27 mouse cellular contexts compared by ENCODE assay signal in genomic region chr2:16929974-16930373, GRCm38 (mm10).
A peak's percentile ranks its signal among the peaks of the same experiment; 100 is the strongest.
DNase-seq lines count a peak whose midpoint lies in the region; ATAC-seq and TF ChIP-seq lines count a peak whose summit lies in the region.
"Had no signal": no experiment of that assay in that cellular context is flagged by ENCODE, and none has a peak within 500 bp of the region (broad histone marks: within the 10 kb centered on the region; RNA-seq: fewer than 3 reads in every experiment).

No protein-coding gene starts in this region.

- 38% methylated on average over 3 of the region's 3 CpGs for WGBS in heart, adult 2 months
- 47% methylated on average over 3 of the region's 3 CpGs for whole genome bisulfite sequencing in heart, embryonic 11.5 days (ENCODE audit: insufficient replicate concordance)
- WGBS in heart, embryonic 16.5 days, result 30% methylated on average over 3 of the region's 3 CpGs

- H3K4me1 ChIP-seq in heart, adult 2 months (ENCODE audit: control insufficient read depth, insufficient read depth, low read length), result no peaks in the 10 kb centered on the region
- H3K4me1 ChIP-seq in heart, embryonic 11.5 days (ENCODE audit: control insufficient read depth, insufficient read depth, low read length), result 0 out of 2 replicates have a peak, but pooled peaks cover 2% of the 10 kb centered on the region
- no peaks in the 10 kb centered on the region for H3K4me1 ChIP-seq in heart, embryonic 16.5 days (ENCODE audit: control insufficient read depth, insufficient read depth, low read length)
- H3K4me1 ChIP-seq: forebrain, embryonic 10.5 days; hindbrain, embryonic 10.5 days; hindbrain, embryonic 13.5 days; intestine, embryonic 15.5 days; kidney, embryonic 15.5 days had no signal

- no peak for DNase-seq in heart, adult 2 months
- no peak for DNase-seq in heart, postnatal 36 days
- DNase-seq in heart, postnatal 25 days (ENCODE audit: low spot score), result no peak
- DNase-seq in urinary bladder, adult 2 months (ENCODE audit: low spot score), result no peak
- DNase-seq: adrenal gland, postnatal 10 days; adrenal gland, postnatal 36 days; B cell, adult 2 months; cerebellum, adult 18-20 months; cerebellum, adult 9-10 months; cerebellum, postnatal 14 days; forebrain, postnatal 0 days; gastrocnemius, adult 2 months; gastrocnemius, postnatal 14 days; kidney, adult 11 months; kidney, adult 8-10 months had no signal

- H3K9ac ChIP-seq in heart, adult 2 months (ENCODE audit: low read depth, low read length), result no peak overlapping the region
- H3K9ac ChIP-seq in heart, embryonic 11.5 days (ENCODE audit: low read depth, low read length), result no peak overlapping the region
- H3K9ac ChIP-seq in heart, embryonic 16.5 days (ENCODE audit: low read length), result no peak overlapping the region
- H3K9ac ChIP-seq: forebrain, postnatal 0 days; hindbrain, embryonic 13.5 days; intestine, embryonic 15.5 days; kidney, embryonic 15.5 days had no signal

- H3K79me2 ChIP-seq in heart, adult 2 months (replicated peaks; ENCODE audit: control insufficient read depth, insufficient read depth, low read length), result no peaks in the 10 kb centered on the region

- no peaks in the 10 kb centered on the region for H3K9me3 ChIP-seq in heart, embryonic 11.5 days (replicated peaks; ENCODE audit: control insufficient read depth, low read length)
- no peaks in the 10 kb centered on the region for H3K9me3 ChIP-seq in heart, embryonic 16.5 days (replicated peaks; ENCODE audit: control insufficient read depth, low read length)
- H3K9me3 ChIP-seq: forebrain, embryonic 10.5 days; G1E; hindbrain, embryonic 10.5 days; hindbrain, embryonic 13.5 days; intestine, embryonic 15.5 days; kidney, embryonic 15.5 days had no signal

- H3K27me3 ChIP-seq in heart, adult 2 months (ENCODE audit: control insufficient read depth, insufficient read depth, low read length), result no peaks in the 10 kb centered on the region
- no peaks in the 10 kb centered on the region for H3K27me3 ChIP-seq in heart, embryonic 11.5 days (ENCODE audit: control insufficient read depth, insufficient read depth, low read length)
- H3K27me3 ChIP-seq in heart, embryonic 16.5 days (ENCODE audit: control insufficient read depth, insufficient read depth, low read length), result no peaks in the 10 kb centered on the region
- H3K27me3 ChIP-seq: CH12.LX; hindbrain, embryonic 13.5 days; intestine, embryonic 15.5 days; kidney, embryonic 15.5 days; Patski had no signal

- intact Hi-C loops in heart, adult 2 months (cut with DNase I), result no loop called here
- intact Hi-C loops in heart, postnatal 36 days (cut with DNase I), result no loop called here
- intact Hi-C loops in heart, postnatal 25 days (cut with DNase I), result no loop called here

- H3K27ac ChIP-seq in heart, adult 2 months, result peak overlapping the region; percentile 40; the same call in 1 of the 2 replicates
- H3K27ac ChIP-seq in heart, embryonic 11.5 days (ENCODE audit: low read depth, low read length), result peak overlapping the region; percentile 37; the same call in 1 of the 2 replicates
- no peak overlapping the region for H3K27ac ChIP-seq in heart, embryonic 16.5 days (ENCODE audit: low read length)
- H3K27ac ChIP-seq: forebrain, embryonic 10.5 days; gastrocnemius, adult 2 months; hindbrain, embryonic 10.5 days; hindbrain, embryonic 13.5 days; intestine, embryonic 15.5 days; kidney, embryonic 15.5 days had no signal

- ATAC-seq in heart, embryonic 11.5 days (replicated peaks; ENCODE audit: insufficient number of reproducible peaks, low FRiP score, low TSS enrichment), result no peak
- peak; percentile 76 for ATAC-seq in heart, embryonic 16.5 days (replicated peaks; ENCODE audit: extremely low read depth, insufficient read depth, low FRiP score)
- ATAC-seq: forebrain, embryonic 14.5 days; forebrain, postnatal 0 days; hindbrain, embryonic 16.5 days; intestine, embryonic 15.5 days; Patski had no signal

- TF ChIP-seq EP300 in heart, adult 2 months (IDR thresholded peaks at IDR 0.05; ENCODE audit: insufficient read depth, low read depth, low read length), result no peak

- no peak for TF ChIP-seq CTCF in heart, adult 2 months (IDR thresholded peaks at IDR 0.05)

- H3K4me3 ChIP-seq in heart, adult 2 months, result no peak overlapping the region
- H3K4me3 ChIP-seq in heart, embryonic 11.5 days (ENCODE audit: low read depth, low read length), result no peak overlapping the region
- H3K4me3 ChIP-seq in heart, embryonic 16.5 days (ENCODE audit: low read length), result no peak overlapping the region
- H3K4me3 ChIP-seq: forebrain, embryonic 10.5 days; gastrocnemius, adult 2 months; hindbrain, embryonic 10.5 days; hindbrain, embryonic 13.5 days; intestine, embryonic 15.5 days; kidney, embryonic 15.5 days had no signal

- H3K4me2 ChIP-seq in heart, embryonic 11.5 days, result no peak overlapping the region
- no peak overlapping the region for H3K4me2 ChIP-seq in heart, embryonic 16.5 days (ENCODE audit: low read depth, low read length)
- H3K4me2 ChIP-seq: hindbrain, embryonic 13.5 days; intestine, embryonic 15.5 days; kidney, embryonic 15.5 days had no signal

- H3K36me3 ChIP-seq in heart, adult 2 months (ENCODE audit: control insufficient read depth, insufficient read depth, low read length), result peaks cover 2% of the 10 kb centered on the region
- H3K36me3 ChIP-seq in heart, embryonic 11.5 days (ENCODE audit: control insufficient read depth, insufficient read depth, low read length), result no peaks in the 10 kb centered on the region
- H3K36me3 ChIP-seq in heart, embryonic 16.5 days (ENCODE audit: control insufficient read depth, insufficient read depth), result no peaks in the 10 kb centered on the region
- H3K36me3 ChIP-seq: forebrain, embryonic 10.5 days; G1E; hindbrain, embryonic 10.5 days; hindbrain, embryonic 13.5 days; intestine, embryonic 15.5 days; kidney, embryonic 15.5 days had no signal

- TF ChIP-seq POLR2A in heart, adult 2 months (IDR thresholded peaks at IDR 0.05; ENCODE audit: insufficient read depth, low read depth, low read length), result no peak
